Mouse (Mus musculus): ENCODE results near the gene Meis1. TPM values are rescaled to one million over a fixed set of nuclear protein-coding genes. Genes with fewer than 3 reads are reported as not detected.

Gene Meis1
- total RNA-seq, 4 experiments from 2014 or later = 6.9 to 10.6 (median 7.7) TPM

DNA sequence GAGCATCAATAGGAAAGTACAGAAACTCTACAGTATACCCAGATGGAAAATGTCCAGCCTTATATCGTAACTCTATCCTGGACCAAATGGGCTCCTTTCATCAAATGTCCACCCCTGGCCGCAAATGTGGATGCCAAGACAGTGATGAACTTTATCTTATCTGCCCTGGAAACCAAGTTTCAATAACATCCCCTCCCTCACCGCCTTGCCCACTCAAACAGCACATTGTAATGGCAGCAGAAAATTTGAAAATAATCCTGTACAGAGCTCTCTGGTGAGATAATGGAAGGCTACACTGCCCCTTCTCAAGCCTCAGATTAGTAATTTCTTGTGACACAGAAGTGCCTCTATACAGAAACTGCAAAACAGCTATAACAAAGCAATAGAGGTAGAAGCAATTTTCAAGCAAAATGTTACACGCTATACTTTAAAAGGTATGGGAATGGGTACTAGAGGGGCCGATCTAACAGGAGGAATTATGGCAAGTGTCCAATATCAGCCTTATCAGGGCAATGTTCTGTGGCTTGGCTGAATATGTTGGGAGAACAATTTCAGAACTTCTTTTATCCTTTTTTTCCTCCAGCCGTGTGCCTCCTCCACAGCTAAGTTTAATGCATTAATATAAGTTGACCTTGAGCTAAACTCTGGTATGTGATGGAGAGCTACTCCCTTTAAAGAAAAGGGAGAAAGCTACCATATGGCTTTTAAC lies 106.3 kb downstream of the Meis1 start:
- DNase-seq (ENCODE audit: low spot score in 2 of 2) = no peak

DNA sequence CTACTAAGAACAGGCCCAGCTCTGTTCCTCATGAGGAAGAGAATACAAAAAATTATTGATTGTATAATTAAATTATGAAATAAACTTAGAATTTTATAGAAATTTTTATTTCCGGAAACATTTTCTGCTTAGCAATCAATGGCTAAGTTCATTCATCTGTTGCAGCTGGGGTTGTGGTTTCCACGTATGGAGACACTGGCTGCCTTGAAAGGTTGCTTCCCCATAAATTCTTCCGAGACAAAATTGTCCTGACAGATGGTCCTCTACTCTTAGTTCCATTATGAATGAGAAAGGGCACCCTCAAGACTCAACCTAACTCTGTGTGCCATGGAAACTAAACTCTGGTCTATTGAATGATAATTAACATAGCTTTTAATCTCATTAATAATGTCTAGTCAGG lies 111.9 kb downstream of the Meis1 start:
- no peak for DNase-seq (ENCODE audit: low spot score in 2 of 2)

DNA sequence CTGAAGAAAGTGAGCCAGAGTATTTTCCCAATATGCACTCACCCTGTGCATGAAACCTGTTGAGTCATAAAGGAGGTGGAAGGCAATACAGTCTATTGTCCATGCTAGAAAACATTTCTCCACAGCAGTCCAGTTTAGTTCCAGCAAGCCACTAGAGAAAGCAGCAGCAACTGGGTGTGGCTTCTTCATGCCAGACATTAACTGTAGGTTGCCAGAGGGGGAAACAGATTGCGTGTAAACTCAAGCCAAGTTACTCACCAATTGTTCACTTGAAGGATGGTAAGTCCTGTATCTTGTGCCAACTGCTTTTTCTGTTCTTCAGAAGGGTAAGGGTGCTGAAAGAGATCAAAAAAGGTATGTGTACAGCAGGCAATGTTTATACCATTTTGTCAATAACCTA lies 113.4 kb downstream of the Meis1 start:
- DNase-seq (ENCODE audit: low spot score in 2 of 2) = no peak

DNA sequence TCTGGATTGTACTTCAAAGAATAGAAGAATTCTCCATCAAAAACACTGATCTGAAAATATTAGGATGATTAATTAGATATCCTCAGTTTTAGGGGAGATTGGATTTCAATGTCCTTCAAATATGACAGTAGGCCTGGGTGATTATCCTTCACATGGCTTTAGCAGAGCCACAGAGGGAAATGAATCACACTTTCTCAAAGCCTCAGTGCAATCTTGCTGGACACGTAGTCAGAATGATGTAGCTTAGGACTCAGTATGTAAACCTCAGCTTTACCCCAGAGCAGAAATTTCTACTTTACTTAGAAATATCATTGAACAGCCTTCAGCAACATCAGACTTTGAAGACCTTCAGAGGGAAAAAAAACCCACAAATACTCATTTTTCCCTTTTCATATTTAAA lies 113.9 kb downstream of the Meis1 start:
- DNase-seq (ENCODE audit: low spot score in 2 of 2) = no peak

DNA sequence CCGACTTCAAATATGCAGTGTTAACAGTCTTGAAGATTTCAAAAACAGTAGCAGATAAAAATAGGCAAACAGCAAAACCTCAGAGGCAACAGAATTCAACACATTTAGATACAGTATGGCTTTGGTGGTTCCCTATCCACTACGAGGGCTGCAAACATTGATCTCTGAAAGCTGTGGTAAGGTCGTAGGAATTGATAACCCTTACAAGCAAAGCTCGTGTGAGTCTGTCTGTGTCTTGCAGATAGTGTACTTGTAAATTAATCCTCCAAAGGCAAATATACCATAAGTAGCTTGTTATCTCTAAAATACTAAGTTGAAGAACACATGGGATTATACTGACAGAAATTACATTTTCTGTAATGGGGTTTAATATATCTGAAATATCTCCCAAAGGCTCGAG lies 114.5 kb downstream of the Meis1 start:
- DNase-seq (ENCODE audit: low spot score in 2 of 2) = no peak

DNA sequence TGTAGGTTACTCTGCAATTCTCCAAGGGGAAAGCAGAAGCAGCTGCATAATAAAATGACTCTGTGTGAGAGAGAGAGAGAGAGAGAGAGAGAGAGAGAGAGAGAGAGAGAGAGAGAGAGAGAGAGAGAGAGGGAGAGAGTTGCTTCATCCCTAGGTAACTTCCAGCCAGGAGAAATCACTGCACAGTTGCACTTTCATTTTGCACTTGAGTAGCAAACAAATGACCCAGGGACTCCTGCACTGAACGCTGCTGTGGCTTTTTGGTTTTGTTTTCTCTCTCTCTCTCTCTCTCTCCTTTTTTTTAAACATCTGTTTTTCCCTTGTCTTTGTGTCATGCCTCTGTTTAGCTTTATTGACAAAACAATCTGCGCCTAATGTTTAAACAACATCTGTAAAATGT lies 118.3 kb downstream of the Meis1 start:
- DNase-seq (ENCODE audit: low spot score in 2 of 2) = no peak

DNA sequence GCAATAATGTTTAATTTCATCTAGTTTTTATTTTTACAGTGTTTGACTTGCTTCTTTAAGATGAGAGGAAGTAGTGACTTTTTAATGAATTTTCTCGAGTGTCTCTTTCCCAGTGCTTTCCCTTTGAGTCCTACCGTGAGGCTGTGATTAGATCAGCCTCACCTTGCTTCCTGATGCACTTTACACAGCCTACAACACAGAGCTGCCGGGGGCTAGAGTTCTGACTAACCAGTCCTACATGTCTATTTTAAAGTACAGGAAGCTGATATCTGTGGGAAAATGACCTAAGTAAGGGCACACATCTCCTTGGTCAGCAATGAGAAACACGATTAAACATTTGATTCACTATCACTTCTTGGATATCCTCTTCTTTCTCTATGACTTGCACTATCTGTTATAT lies 119.9 kb downstream of the Meis1 start:
- DNase-seq (ENCODE audit: low spot score in 2 of 2) = no peak

DNA sequence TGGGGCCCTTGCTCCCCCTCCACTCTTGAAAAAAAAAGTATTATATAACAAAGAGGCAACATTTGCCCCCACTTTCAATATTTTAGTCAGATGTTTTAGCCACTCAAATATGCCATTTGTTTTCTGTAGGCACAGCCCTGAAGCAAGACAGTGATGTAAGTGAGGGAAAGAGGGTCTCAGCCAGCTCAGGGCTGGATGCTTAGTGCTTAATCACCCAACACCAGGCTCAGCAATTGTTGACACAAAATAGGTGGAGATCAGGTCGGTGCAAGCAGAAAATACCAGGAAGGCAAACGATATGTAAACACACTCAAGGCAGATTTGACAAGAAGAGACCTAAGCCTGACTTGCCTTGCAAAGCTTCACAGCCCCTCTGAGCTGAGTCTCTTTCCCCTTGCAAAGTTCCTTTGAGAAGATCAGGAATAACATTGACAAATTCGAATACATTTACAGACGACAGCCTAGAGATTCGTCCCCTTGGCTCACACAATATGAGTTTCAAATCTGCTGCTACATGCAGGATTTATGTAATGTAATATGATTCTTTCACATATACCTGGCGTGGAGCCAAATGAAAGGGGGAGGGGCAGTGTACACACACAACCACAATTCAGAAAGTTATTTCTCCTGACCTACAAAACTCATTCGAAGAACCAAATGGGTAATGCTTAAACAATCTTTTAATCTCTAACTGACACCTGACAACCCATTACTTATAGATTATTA lies 120.7 kb downstream of the Meis1 start:
- DNase-seq (ENCODE audit: low spot score in 2 of 2) = no peak

DNA sequence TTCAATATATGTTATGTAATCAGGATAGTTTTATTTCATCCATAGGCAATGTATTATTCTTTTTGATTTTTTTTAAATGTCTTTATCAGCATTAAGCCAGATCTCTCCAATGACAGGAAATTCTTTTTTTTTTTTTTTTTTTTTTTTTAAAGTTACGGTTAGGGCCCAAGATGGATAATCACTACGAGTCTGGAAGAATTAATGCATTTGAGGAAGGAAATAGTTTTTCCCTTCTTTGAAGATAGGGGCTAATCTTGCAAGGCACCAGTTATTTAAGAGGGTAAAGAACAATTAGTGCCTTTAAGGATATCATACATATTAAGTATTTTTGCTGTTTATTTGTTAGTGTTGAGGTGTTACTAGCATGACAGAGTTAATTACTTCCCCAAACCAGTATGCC lies 121.5 kb downstream of the Meis1 start:
- DNase-seq (ENCODE audit: low spot score in 2 of 2) = no peak

DNA sequence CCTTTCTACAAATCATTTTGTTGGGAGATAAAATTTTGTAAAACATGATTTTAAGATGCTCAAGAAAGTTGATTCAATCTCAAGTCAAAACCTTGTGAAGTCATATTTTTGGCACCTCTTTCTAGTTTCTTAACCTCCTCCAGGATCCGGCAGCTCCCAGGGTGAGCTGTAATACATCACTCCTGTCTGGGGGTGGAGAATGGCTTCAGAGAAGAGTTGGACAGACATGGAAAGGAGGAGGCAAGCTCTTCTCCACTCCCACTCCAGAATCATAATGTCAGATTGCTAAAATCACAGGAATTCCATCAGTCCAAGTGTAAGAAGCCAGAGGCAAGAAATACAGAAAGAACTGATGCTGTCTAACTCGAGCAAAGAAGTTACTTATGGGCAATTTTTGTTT lies 126.3 kb downstream of the Meis1 start:
- no peak for DNase-seq (ENCODE audit: low spot score in 2 of 2)

DNA sequence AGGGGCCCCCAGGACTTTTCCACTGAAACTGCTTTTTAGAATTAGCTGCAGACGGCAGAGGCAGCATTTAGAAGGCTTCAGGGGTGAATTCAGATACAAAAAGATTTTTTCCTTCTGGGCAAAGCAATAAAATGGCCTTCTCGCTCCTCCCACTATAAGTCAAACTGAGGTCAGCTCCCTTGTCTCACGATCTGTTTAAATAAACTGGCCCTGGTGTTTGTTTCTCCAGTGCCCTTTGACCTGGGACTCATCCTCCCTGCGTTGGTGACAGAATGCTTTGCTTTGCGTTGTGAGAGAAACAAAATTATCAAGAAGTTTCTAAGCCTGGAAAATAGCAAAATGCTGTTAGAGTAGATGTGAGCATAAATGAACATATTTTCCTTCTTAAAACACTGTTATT lies 129.6 kb downstream of the Meis1 start:
- DNase-seq (ENCODE audit: low spot score in 2 of 2) = no peak

DNA sequence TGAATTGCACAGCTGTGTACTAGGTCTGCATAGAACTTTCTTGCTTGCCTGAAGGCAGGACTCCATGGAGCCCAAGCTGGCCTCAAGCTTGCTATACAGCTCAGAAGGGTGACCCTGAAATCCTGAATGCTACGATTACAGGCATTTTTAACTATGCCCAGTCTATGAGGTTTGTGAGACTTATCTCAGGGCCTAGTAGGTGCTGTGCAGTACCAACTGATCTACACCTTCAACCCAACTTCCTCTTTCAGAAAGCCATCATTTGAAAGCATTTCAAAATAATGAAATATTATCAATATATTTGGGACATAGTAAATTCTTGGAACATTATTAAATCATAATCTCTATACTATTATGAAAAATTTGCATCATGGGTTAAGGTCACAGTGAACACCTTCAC lies 130.1 kb downstream of the Meis1 start:
- DNase-seq (ENCODE audit: low spot score in 2 of 2) = no peak

DNA sequence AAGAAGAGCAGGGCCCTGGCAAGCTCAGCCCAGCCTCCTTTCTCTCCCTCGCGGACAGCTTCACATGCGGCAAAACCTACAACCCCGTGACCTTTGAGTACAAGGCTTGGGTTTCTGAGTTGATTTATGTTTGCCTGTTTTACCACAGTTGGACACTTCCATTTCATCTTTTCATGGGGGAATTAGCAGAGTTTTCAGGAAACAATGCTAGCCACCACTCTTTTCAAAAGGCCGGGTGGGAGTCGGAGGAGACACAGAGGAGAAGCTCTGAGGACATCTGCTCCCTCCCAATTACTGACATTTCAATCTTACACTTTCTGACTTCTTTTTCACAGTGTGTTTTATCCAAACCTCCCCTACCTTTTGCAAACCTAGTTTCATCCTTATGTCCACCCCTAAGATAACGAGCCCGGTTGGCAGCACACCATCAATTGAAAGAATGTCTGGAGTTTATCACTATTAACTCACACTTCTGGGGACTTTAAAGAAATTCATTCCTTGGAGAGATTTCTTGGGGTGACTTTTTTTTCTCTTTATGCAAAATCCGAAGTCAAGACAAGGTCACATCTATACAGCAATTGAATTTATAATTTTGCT lies 133.0 kb downstream of the Meis1 start:
- no peak for DNase-seq (ENCODE audit: low spot score in 2 of 2)

DNA sequence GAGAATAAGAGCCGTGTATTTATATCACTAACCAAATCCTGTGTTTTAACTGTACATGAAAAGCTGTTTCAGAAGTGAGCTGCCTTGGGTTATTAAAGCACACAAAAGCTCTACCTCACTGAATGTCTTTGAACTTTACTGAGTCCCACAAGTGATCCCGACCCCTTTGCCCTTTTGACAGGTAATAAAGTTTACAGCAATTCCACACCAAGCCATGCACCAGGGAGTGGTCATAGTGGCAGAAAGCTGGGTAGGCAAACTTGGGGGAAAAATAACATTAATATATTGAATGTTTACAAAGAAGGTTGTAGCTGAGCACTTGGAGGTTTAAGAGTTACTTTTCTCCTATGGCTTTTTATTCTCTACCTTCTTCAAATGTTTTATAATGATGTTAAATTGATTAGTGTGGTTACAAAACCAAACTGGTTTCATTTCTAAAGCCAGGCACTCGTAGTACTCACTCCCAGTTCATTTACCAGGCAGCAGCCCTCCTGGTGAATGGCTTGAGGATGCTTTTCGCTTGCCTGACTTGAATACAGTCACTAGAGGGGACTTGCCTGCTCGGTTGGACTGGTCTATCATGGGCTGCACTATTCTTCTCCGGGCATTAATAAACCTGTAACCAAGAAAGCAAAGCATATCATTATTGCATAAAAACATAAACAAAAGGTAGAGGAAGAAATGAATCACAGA lies 133.6 kb downstream of the Meis1 start:
- no peak for DNase-seq (ENCODE audit: low spot score in 2 of 2)

DNA sequence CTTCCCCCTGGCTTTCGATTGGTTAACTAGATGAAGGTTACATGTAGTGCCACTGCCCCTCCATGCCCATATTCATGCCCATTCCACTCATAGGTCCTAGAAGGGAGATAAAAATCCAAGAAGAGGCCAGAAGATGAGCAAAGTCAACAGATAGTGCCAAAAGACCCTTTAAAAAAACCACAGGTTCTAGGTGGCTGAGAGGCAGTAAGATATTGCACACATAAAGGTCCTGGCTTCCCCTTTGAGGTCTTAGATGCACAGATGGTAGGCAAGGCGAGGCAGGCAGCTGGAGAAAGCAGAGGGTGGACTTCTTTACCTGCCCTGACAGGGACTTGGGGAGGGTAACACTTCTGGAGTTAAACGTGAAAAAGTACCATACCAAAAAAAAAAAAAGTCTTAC lies 134.8 kb downstream of the Meis1 start:
- no peak for DNase-seq (ENCODE audit: low spot score in 2 of 2)

DNA sequence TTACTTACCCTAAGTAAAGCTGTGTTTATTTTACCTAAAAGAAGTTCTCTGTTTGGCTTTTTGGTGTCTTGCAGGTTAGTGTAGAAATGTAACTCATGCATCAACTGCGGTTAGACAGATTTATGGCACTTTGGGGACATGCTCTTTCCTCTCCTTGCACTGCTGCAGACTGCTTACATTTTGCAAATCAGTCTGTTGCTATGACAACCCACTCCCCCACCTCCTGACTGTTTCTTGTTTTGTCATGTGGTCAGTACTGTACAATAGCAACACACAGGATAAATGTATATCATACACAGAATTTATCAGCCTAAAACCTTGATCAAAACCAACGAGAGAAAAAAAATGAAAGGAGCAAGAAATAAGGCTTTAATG lies 135.3 kb downstream of the Meis1 start:
- DNase-seq (ENCODE audit: low spot score in 2 of 2) = no peak

DNA sequence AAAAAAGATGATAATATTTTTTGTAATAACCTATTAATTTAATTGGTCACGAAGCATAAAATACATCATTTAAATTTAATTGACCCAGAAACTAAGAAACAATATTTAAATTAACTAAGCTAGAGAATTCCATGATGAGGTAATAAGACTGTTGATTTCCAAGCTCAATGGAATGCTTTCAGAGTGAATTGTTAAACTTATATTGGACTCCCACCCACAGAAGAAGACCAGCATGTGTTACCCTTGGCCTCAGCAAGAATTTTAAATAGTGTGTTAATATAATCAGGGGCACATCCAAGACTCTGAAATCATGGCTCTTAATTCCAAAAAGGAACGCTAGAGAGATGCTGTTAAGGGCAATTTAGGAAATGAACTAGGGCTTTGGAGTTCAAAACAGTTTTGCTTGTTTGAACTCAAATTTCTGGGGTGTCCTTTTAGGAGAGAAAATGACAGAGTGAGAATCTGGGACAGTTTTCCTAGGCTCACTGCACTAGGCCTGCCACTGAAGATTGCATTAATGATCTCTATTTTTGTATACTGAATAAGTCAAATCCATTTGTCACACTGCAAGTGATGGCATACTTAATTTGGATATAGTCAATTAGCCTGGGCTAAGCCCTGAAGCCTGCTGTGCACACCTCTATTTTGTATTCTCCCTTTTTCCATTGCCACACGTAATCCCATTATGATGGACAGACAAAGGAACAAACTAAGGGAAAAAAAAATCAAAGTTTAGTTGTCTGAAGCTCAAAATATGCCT lies 135.9 kb downstream of the Meis1 start:
- DNase-seq (ENCODE audit: low spot score in 2 of 2) = no peak

DNA sequence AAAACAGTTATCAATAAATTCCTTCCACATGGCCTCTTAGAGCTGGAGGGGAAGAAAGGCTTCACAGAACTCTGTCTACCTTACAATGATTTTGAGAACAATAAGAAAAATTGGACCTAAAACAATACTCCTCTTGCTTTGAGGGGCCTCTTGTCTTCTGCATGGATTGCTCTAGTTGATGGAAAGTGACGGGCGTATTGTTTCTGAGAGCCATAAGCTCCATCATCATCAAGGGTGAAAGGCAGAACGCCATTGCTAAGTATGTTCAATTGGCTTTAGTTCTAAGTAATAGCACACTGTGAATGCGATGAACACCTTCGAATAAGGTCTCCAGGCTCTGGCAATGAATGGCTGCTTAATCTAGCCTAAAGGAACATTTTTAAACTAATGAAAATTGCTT lies 136.5 kb downstream of the Meis1 start:
- DNase-seq (ENCODE audit: low spot score in 2 of 2) = no peak

DNA sequence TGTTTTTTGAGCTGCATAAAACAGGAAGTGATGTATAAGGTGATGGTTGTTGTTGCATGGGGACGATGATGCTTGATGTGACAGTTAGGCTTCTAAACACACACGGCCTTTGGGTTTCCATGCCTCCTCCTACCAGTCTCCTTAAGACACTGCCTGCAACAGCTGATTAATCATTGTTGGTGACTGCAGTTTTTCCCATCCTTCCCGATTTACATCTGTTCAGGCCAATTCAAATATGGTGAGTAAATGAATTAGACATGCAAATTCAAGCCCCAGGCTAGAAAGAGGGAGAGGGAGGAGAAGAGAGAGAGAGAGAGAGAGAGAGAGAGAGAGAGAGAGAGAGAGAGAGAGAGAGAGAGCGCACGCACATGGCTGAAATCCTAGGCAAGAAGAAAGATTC lies 138.0 kb downstream of the Meis1 start:
- no peak for DNase-seq (ENCODE audit: low spot score in 2 of 2)

DNA sequence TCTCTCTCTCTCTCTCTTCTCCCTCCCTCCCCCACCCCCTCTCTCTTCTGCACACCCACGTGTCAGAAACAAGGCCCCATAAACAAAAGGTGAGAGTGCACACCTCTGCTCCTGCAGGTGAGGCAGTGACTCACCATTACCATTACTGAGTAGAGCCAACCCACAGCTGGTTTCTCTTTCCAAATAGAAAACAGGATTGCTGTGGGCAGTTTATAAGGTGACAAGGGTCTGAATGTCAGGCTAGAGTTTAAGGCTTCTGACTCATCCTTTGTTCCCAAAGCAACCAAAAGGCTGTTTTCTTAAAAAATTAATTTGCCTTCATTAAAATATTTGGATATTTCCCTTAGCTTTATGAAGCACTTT lies 139.3 kb downstream of the Meis1 start:
- no peak for DNase-seq (ENCODE audit: low spot score in 2 of 2)

DNA sequence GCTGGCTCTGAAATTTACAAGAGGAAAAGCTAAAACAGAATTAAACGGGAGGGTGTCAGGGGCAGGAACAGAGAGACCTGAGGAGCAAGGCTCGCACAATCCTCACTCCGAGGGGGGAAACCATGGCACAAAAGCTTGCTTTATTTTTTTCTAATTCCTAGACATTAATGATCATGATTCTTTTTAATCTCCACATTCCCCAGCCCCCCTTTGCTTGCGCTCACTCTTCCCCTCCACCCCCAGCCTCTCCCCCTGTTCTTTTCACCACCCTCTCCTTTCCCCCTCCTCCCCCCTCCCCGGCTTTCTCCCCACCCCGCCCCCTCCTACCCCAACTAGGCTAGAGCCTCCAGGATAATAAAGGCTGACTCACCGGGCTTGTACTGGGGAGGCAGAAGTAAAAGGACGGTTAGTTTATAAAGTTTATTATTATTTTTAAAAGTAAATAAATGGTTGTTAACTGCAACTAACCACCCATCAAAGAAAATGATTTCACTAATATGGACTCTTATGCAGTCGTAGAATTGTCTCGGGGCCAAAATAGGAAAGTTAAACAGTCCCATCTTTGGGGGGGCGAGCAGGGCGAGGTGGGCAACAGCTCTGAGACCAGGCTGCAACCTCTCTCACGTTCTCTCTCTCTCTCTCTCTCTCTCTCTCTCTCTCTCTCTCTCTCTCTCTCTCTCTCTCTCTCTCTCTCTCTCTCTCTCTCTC lies 139.9 kb downstream of the Meis1 start:
- DNase-seq (ENCODE audit: low spot score in 2 of 2) = no peak

Measured in left cerebral cortex, adult 8-10 months (tissue).